Mouse (Mus musculus) hindbrain, postnatal 0 days (tissue): ENCODE data around the gene Gm9999. TPM values are rescaled to one million over a fixed set of nuclear protein-coding genes. Genes with fewer than 3 reads are reported as not detected.

Source experiments
- ATAC-seq: fragments of 200-750 bp; cut with Nextera tagmentation; 2 replicates; pipeline ENCODE4 v1.8.0; 2017; ENCODE audit warnings: mild to moderate bottlenecking, moderate TSS enrichment, moderate library complexity
- DNase-seq: peaks from one replicate; pipeline ENCODE4 v3.0.0-alpha.2; 2015; ENCODE audit warnings: low spot score
- H3K27ac ChIP-seq: fragments of 300-500 bp; sonication (generic); 2 replicates; pipeline ENCODE4 v1.5.1; 2014; ENCODE audit warnings: mild to moderate bottlenecking
- H3K27me3 ChIP-seq: fragments of 300-500 bp; sonication (generic); 2 replicates; pipeline ENCODE4 v1.6.1; 2014; ENCODE audit warnings: low read length, mixed read lengths; ENCODE audit not compliant: insufficient read depth
- H3K36me3 ChIP-seq: fragments of 300-500 bp; sonication (generic); 2 replicates; pipeline ENCODE4 v1.6.1; 2014; ENCODE audit warnings: low read length, mixed read lengths; ENCODE audit not compliant: insufficient read depth
- H3K4me1 ChIP-seq: fragments of 300-500 bp; sonication (generic); 2 replicates; pipeline ENCODE4 v1.6.1; 2014; ENCODE audit warnings: antibody characterized with exemption, low read length, mixed read lengths; ENCODE audit not compliant: insufficient read depth
- H3K4me2 ChIP-seq: fragments of 300-500 bp; sonication (generic); 2 replicates; pipeline ENCODE4 v1.6.1; 2014; ENCODE audit warnings: low read depth, mild to moderate bottlenecking, low read length, moderate library complexity, mixed read lengths
- H3K4me3 ChIP-seq: fragments of 300-500 bp; sonication (generic); 2 replicates; pipeline ENCODE4 v1.5.1; 2014; ENCODE audit warnings: low read length
- H3K9ac ChIP-seq: fragments of 300-500 bp; sonication (generic); replicated peaks from 2 replicates; pipeline ENCODE4 v1.6.1; 2014; ENCODE audit warnings: mild to moderate bottlenecking, low read length, moderate library complexity, mixed read lengths
- H3K9me3 ChIP-seq: fragments of 300-500 bp; sonication (generic); 2 replicates; pipeline ENCODE4 v1.6.1; 2016; ENCODE audit warnings: low read length, mixed read lengths
- CTCF ChIP-seq: IDR thresholded peaks from 2 replicates; pipeline ENCODE4 v1.5.1; 2016; ENCODE audit warnings: antibody characterized with exemption, control low read depth, low read depth
- WGBS: fragments of 180-500 bp; shearing (Covaris S2); extraction: QIAGEN DNeasy Blood & Tissue Kit; methylation state at CpG from one replicate; pipeline ENCODE4 v1.1.7; 2014; 5-methylcytosine and 5-hydroxymethylcytosine counted together
- polyA plus RNA-seq: library from polyadenylated mRNA; unstranded; fragments of >200 nt; fragmentation: Nextera tagmentation; extraction: Ambion mirVana; gene quantifications from 2 replicates; pipeline ENCODE4 v1.2.1, GENCODE M21; 2015
- total RNA-seq: library from RNA; depleted of rRNA; stranded (reverse); fragments of >200 nt; gene quantifications from 2 replicates; pipeline ENCODE4 v1.2.3, GENCODE M21; 2014; rRNA removed

Gene Gm9999
- total RNA-seq: not detected in 2 replicates
- not detected in 2 replicates for polyA plus RNA-seq

DNA sequence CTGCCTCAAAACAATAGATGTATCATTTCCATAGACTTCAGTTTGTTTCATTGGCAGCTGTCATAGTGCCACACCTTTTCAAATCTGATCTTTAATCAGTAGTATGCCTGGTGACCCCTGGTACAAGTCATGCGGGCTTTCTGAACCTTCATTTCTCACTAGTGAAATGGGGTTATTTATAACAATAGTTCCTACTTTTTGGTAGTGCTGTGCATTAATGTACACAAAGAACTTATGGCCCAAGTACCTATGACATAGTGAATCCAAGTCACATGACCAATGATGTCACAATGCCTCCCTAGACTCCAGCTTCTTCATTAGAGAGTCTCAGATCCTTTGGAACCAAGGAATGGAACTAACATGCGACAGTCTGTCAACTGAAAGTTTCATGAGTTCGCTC is at the start of gene Gm9999:
TSS of gene Gm9999 (plus strand) at position 301 of the 400 bp plus-strand sequence.
- no peak for DNase-seq
- no peak within 1 kb of the TSS for H3K27ac ChIP-seq

DNA sequence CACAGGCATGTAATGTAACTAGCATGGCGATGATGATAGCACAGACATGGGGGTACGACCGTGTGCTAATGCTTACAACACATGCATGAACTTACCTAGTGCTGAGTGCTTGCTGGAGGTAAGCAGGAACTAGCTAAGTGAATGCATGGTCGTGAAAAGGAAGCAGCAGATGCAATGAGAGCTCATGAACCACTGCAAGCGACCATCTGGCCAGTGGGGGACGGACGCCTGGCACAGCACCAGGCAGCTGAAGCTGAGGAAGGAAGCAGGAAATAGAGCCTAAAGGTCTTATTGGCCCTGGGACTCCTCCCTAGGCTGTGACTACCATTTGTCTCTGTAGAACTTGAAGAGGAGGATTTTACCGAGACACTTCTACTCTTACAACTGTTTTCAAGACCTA is 48.6 kb upstream of the Gm9999 start:
- H3K27ac ChIP-seq: no peak overlapping the region
- H3K27me3 ChIP-seq: no peaks in the 10 kb centered on the region
- H3K4me3 ChIP-seq: no peak overlapping the region
- no peak for TF ChIP-seq CTCF
- 87% methylated on average over 8 of the region's 8 CpGs for WGBS
- no peak overlapping the region for H3K9ac ChIP-seq
- no peaks in the 10 kb centered on the region for H3K4me1 ChIP-seq
- peaks cover 18% of the 10 kb centered on the region for H3K36me3 ChIP-seq
- H3K9me3 ChIP-seq: no peaks in the 10 kb centered on the region
- no peak for DNase-seq
- H3K4me2 ChIP-seq: no peak overlapping the region
- ATAC-seq: no peak

More for the DNA sequence above, at the start of gene Gm9999:
- Histone ChIP-seq H3K4me1 (no peaks in the 10 kb centered on the region), H3K9me3 (no peaks in the 10 kb centered on the region), H3K27me3 (no peaks in the 10 kb centered on the region), H3K4me2 (no peak within 1 kb of the TSS), H3K4me3 (no peak within 1 kb of the TSS), H3K36me3 (no peaks in the 10 kb centered on the region), H3K9ac (no peak within 1 kb of the TSS)
- 91% methylated on average over 3 of the region's 3 CpGs for WGBS
- ATAC-seq: no peak
- TF ChIP-seq CTCF: no peak

DNA sequence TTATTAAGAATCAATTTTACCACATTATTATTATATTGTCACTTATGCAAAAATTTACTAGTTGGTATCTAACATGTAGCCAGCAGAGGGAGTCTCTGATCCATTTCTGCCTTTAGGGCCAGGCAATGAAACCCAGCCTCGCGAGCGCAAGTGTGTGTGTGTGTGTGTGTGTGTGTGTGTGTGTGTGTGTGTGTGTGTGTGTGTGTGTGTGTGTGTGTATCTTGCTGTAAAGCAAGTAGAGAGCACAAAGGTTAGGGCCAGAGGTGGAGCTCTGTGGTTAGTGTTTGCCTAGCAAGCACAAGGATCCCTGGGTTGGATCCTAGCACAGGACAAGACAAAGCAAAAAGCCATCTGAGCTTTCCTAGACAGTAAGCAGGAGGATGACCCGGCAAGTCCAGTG is 47.5 kb upstream of the Gm9999 start:
- ATAC-seq (peak; percentile 67), DNase-seq (peak; percentile 77)
- Histone ChIP-seq H3K27ac (no peak overlapping the region), H3K4me1 (no peaks in the 10 kb centered on the region), H3K27me3 (no peaks in the 10 kb centered on the region), H3K9me3 (no peaks in the 10 kb centered on the region), H3K4me2 (no peak overlapping the region), H3K9ac (no peak overlapping the region), H3K4me3 (no peak overlapping the region), H3K36me3 (peaks cover 12% of the 10 kb centered on the region)
- 42% methylated on average over 4 of the region's 4 CpGs for whole genome bisulfite sequencing
- peak; percentile 69 for TF ChIP-seq CTCF

DNA sequence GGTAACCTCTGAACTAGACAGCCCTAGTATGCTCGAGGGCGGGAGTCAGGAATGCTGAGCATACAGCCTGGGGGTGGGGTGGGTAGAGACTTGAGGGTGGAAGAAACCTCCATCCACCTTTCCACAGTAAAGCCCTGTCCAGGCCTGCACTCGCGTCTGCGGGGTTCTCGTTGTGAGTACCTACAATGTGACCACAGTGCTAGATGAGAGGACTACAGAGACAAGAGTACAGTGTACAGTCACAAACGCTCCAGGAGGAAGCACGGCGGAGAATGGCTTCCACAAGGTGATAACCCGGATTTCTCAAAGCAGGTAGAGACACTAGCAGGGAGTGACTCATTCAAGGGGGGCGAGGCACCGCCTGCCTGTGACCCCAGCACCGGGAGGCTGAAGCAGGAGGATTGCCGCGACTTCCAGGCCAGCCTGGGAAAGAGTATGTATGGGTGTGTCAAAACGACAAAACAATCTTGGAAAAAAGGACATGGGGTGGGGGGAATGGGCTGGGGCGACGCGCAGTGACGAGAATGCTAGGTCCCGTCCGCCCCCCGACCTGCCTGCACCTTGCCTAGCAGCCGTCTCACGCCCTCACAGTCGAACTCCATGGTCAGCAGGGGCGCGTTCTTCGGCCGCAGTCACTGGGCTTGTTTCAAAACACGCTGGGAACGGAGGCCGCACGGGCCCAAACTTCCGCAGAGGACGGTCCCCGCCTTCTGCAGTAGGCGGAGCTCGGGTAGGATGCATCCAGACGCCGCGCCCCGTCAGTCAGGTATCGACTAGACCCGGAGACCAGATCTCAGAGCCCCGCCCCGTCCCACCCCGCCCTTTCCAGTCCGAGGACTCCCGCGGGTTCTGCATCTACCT is 25.3 kb upstream of the Gm9999 start, which contains the start of gene Uevld:
TSS of gene Uevld (minus strand) at position 697 of the 861 bp plus-strand sequence.
- H3K4me3 ChIP-seq: peak within 1 kb of the TSS; percentile 61
- DNase-seq (peak; percentile 94), ATAC-seq (peak; percentile 91)
- WGBS: 1% methylated on average over 51 of the region's 51 CpGs
- H3K36me3 ChIP-seq: peaks cover 19% of the 10 kb centered on the region
- H3K27ac ChIP-seq: peak within 1 kb of the TSS; percentile 17; the same call in 1 of the 2 replicates
- no peaks in the 10 kb centered on the region; the same call in 1 of the 2 replicates for H3K4me1 ChIP-seq
- H3K9ac ChIP-seq: peak within 1 kb of the TSS; percentile 72
- H3K27me3 ChIP-seq: no peaks in the 10 kb centered on the region
- peak within 1 kb of the TSS; percentile 73 for H3K4me2 ChIP-seq
- H3K9me3 ChIP-seq: no peaks in the 10 kb centered on the region
- TF ChIP-seq CTCF: peak; percentile 45

DNA sequence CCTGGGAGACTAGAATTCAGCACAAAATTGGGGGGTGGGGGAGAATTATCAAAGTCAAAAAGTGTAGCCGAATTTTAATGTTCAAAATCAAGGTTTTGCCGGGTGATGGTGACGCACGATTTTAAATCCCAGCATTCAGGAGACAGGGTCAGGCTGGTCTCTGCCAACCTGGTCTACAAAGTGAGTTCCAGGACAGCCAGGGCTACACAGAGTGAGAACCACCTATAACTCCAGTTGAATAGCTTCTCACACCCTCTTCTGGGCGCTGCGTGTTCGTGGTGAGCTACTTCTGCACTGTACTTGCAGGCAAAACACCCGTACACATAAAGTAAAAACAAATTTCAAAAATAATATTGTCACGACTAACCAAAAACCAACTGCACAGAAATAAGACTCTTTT is 24.5 kb upstream of the Gm9999 start:
- Histone ChIP-seq H3K27ac (no peak overlapping the region), H3K27me3 (no peaks in the 10 kb centered on the region), H3K4me2 (peak overlapping the region; percentile 73), H3K4me1 (no peaks in the 10 kb centered on the region; the same call in 1 of the 2 replicates), H3K9ac (peak overlapping the region; percentile 72), H3K36me3 (peaks cover 11% of the 10 kb centered on the region), H3K9me3 (no peaks in the 10 kb centered on the region), H3K4me3 (peak overlapping the region; percentile 61)
- ATAC-seq (no peak), DNase-seq (no peak)
- 13% methylated on average over 9 of the region's 9 CpGs for WGBS
- TF ChIP-seq CTCF: no peak

DNA sequence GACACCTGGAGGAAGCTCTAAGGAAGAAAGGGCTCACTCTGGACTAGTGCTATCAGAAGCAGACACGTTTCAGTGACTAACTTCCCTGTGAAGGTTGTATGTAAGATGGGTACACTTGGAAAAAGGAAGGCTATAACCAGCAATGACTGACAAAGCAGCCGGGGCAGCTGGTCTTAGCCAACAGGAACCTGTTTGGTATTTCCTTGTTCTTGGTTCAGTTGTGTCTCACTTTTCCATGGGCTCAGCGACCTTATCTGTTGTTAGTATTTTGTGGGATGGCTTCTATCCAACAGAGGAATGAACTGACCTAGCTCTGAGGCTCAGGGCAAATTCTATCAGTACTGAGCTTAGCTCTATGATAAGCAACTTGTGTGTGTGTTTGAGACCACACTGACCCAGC is 22.4 kb upstream of the Gm9999 start:
- no peak for TF ChIP-seq CTCF

DNA sequence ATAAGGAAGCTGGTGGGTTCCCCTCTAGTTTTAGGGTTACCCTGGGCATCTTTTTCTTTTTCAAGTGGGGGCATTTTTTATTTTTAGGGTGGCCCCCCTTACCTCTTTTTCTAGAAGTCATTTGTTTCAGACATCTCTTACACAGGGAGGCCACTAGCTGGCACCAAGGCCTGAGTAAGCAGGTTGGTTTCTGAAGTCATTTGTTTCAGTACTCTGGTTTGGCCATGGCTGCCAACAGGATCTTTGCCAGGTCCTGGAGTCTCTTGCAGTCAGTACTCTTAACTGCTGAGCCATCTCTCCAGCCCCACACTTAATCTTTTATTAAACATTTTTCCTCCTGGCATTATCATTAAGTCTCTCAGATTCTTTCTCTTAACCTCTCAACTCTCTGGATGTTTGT is 21.2 kb upstream of the Gm9999 start:
- no peak overlapping the region; the same call in 1 of the 2 replicates for H3K27ac ChIP-seq
- no peak for ATAC-seq
- no peaks in the 10 kb centered on the region for H3K9me3 ChIP-seq
- H3K27me3 ChIP-seq: no peaks in the 10 kb centered on the region
- H3K36me3 ChIP-seq: no peaks in the 10 kb centered on the region
- H3K4me1 ChIP-seq: no peaks in the 10 kb centered on the region; the same call in 1 of the 2 replicates
- DNase-seq: peak; percentile 69
- no peak overlapping the region for H3K9ac ChIP-seq
- no peak for TF ChIP-seq CTCF
- no peak overlapping the region for H3K4me3 ChIP-seq
- no peak overlapping the region for H3K4me2 ChIP-seq

More for the DNA sequence above, 22.4 kb upstream of the Gm9999 start:
- no peaks in the 10 kb centered on the region for H3K36me3 ChIP-seq
- 64% methylated on average over 3 of the region's 3 CpGs for WGBS
- H3K4me3 ChIP-seq: no peak overlapping the region
- H3K9me3 ChIP-seq: no peaks in the 10 kb centered on the region
- H3K4me1 ChIP-seq: no peaks in the 10 kb centered on the region; the same call in 1 of the 2 replicates
- ATAC-seq (no peak), DNase-seq (no peak)
- H3K4me2 ChIP-seq: no peak overlapping the region
- no peak overlapping the region for H3K9ac ChIP-seq
- no peaks in the 10 kb centered on the region for H3K27me3 ChIP-seq
- no peak overlapping the region for H3K27ac ChIP-seq
